Comparison of ENCODE assay signal across 22 mouse cellular contexts in genomic region chr5:126971284-126971683, GRCm38 (mm10).
DNase-seq lines count a peak whose midpoint lies in the region; ATAC-seq and TF ChIP-seq lines count a peak whose summit lies in the region.
"Had no signal": no experiment of that assay in that cellular context is flagged by ENCODE, and none has a peak within 500 bp of the region (broad histone marks: within the 10 kb centered on the region; RNA-seq: fewer than 3 reads in every experiment).

No protein-coding gene starts in this region.

- no peaks in the 10 kb centered on the region for H3K36me3 ChIP-seq in intestine, embryonic 15.5 days
- H3K36me3 ChIP-seq in intestine, postnatal 0 days (ENCODE audit: control insufficient read depth, insufficient read depth) = no peaks in the 10 kb centered on the region
- no peaks in the 10 kb centered on the region for H3K36me3 ChIP-seq in lung, embryonic 16.5 days (ENCODE audit: control insufficient read depth, insufficient read depth, low read length)
- no peaks in the 10 kb centered on the region for H3K36me3 ChIP-seq in stomach, embryonic 14.5 days (ENCODE audit: control insufficient read depth, insufficient read depth, low read length)
- no peaks in the 10 kb centered on the region for H3K36me3 ChIP-seq in stomach, postnatal 0 days (ENCODE audit: control insufficient read depth, insufficient read depth, low read length)
- H3K36me3 ChIP-seq: forebrain, embryonic 10.5 days; heart, embryonic 12.5 days; hindbrain, embryonic 12.5 days; hindbrain, embryonic 15.5 days had no signal

- no peak for ATAC-seq in intestine, embryonic 15.5 days
- ATAC-seq in intestine, postnatal 0 days = no peak
- ATAC-seq in lung, embryonic 16.5 days (ENCODE audit: low read depth) = peak; percentile 21; the same call in 1 of the 2 replicates
- ATAC-seq in stomach, embryonic 14.5 days (ENCODE audit: insufficient number of reproducible peaks, insufficient read depth, low FRiP score, low read depth) = no peak; the same call in 1 of the 2 replicates
- no peak for ATAC-seq in stomach, postnatal 0 days (ENCODE audit: low FRiP score, low TSS enrichment)
- no peak for ATAC-seq in CD4-positive, CD25-positive, alpha-beta regulatory T cell, adult 4 months
- ATAC-seq: activated CD4-positive, CD25-positive, alpha-beta regulatory T cell, adult 4 months; forebrain, embryonic 13.5 days; forebrain, embryonic 16.5 days had no signal

- TF ChIP-seq EP300 in stomach, postnatal 0 days (optimal IDR thresholded peaks at IDR 0.05) = no peak

- 41% methylated on average over 2 of the region's 2 CpGs for WGBS in intestine, embryonic 15.5 days
- 40% methylated on average over 2 of the region's 2 CpGs for WGBS in intestine, postnatal 0 days
- 30% methylated on average over 2 of the region's 2 CpGs for WGBS in lung, embryonic 16.5 days
- 36% methylated on average over 2 of the region's 2 CpGs for WGBS in stomach, embryonic 14.5 days
- WGBS in stomach, postnatal 0 days = 40% methylated on average over 2 of the region's 2 CpGs

- H3K27ac ChIP-seq in intestine, embryonic 15.5 days = 0 out of 2 replicates have a peak overlapping the region, but pooled peaks have one; percentile 13
- no peak overlapping the region for H3K27ac ChIP-seq in intestine, postnatal 0 days (ENCODE audit: low read depth, low read length)
- no peak overlapping the region for H3K27ac ChIP-seq in lung, embryonic 16.5 days (ENCODE audit: low read length)
- H3K27ac ChIP-seq in stomach, embryonic 14.5 days (ENCODE audit: low read length) = peak overlapping the region; percentile 13; the same call in 1 of the 2 replicates
- no peak overlapping the region for H3K27ac ChIP-seq in stomach, postnatal 0 days (replicated peaks)
- H3K27ac ChIP-seq: forebrain, embryonic 10.5 days; forebrain, embryonic 13.5 days; hindbrain, embryonic 12.5 days; hindbrain, embryonic 15.5 days had no signal

- no peaks in the 10 kb centered on the region for H3K4me1 ChIP-seq in intestine, embryonic 15.5 days (replicated peaks)
- H3K4me1 ChIP-seq in intestine, postnatal 0 days (replicated peaks; ENCODE audit: control insufficient read depth, insufficient read depth, low read length) = no peaks in the 10 kb centered on the region
- peaks cover 4% of the 10 kb centered on the region; the same call in 1 of the 2 replicates for H3K4me1 ChIP-seq in lung, embryonic 16.5 days (replicated peaks; ENCODE audit: control insufficient read depth, insufficient read depth, low read length)
- H3K4me1 ChIP-seq in stomach, embryonic 14.5 days (ENCODE audit: control insufficient read depth, insufficient read depth, low read length) = 0 out of 2 replicates have a peak, but pooled peaks cover 4% of the 10 kb centered on the region
- no peaks in the 10 kb centered on the region for H3K4me1 ChIP-seq in stomach, postnatal 0 days (replicated peaks; ENCODE audit: control insufficient read depth, insufficient read depth)
- H3K4me1 ChIP-seq: heart, embryonic 12.5 days; hindbrain, embryonic 12.5 days; hindbrain, embryonic 15.5 days had no signal

- H3K4me3 ChIP-seq in intestine, embryonic 15.5 days (replicated peaks) = no peak overlapping the region
- no peak overlapping the region for H3K4me3 ChIP-seq in intestine, postnatal 0 days (ENCODE audit: low read depth, low read length)
- no peak overlapping the region for H3K4me3 ChIP-seq in lung, embryonic 16.5 days (ENCODE audit: low read length)
- H3K4me3 ChIP-seq in stomach, embryonic 14.5 days (ENCODE audit: low read depth, low read length) = no peak overlapping the region
- H3K4me3 ChIP-seq in stomach, postnatal 0 days (ENCODE audit: low read depth, low read length) = no peak overlapping the region
- H3K4me3 ChIP-seq: forebrain, embryonic 10.5 days; forebrain, embryonic 13.5 days; heart, embryonic 12.5 days; hindbrain, embryonic 12.5 days; hindbrain, embryonic 15.5 days had no signal

- TF ChIP-seq CTCF in intestine, postnatal 0 days (IDR thresholded peaks at IDR 0.05; ENCODE audit: low read depth) = no peak
- no peak for TF ChIP-seq CTCF in stomach, postnatal 0 days (IDR thresholded peaks at IDR 0.05; ENCODE audit: low read depth)

- DNase-seq in lung, postnatal 36 days = no peak
- no peak for DNase-seq in stomach, postnatal 0 days (ENCODE audit: low spot score)
- DNase-seq: adrenal gland, adult 8-10 months; adrenal gland, postnatal 25 days; cerebellum, adult 11-12 months; cerebellum, adult 8-10 months; cerebellum, postnatal 10 days; gastrocnemius, postnatal 10 days; gastrocnemius, postnatal 36 days; heart, postnatal 14 days had no signal

- H3K4me2 ChIP-seq in intestine, embryonic 15.5 days (replicated peaks) = no peak overlapping the region
- H3K4me2 ChIP-seq in intestine, postnatal 0 days (replicated peaks; ENCODE audit: low read depth) = no peak overlapping the region
- H3K4me2 ChIP-seq in lung, embryonic 16.5 days (ENCODE audit: low read depth, low read length) = no peak overlapping the region
- no peak overlapping the region for H3K4me2 ChIP-seq in stomach, embryonic 14.5 days (replicated peaks; ENCODE audit: low read depth, low read length)
- H3K4me2 ChIP-seq in stomach, postnatal 0 days (replicated peaks; ENCODE audit: low read depth) = no peak overlapping the region
- H3K4me2 ChIP-seq: forebrain, embryonic 13.5 days; heart, embryonic 12.5 days; hindbrain, embryonic 12.5 days; hindbrain, embryonic 15.5 days had no signal

- no peaks in the 10 kb centered on the region for H3K27me3 ChIP-seq in intestine, embryonic 15.5 days (replicated peaks)
- no peaks in the 10 kb centered on the region for H3K27me3 ChIP-seq in intestine, postnatal 0 days (replicated peaks; ENCODE audit: control insufficient read depth, insufficient read depth, low read length)
- H3K27me3 ChIP-seq in lung, embryonic 16.5 days (ENCODE audit: control insufficient read depth, insufficient read depth, low read depth, low read length) = no peaks in the 10 kb centered on the region
- no peaks in the 10 kb centered on the region for H3K27me3 ChIP-seq in stomach, embryonic 14.5 days (ENCODE audit: control insufficient read depth, insufficient read depth, low read length)
- H3K27me3 ChIP-seq in stomach, postnatal 0 days (ENCODE audit: control insufficient read depth, insufficient read depth, low read length) = no peaks in the 10 kb centered on the region
- H3K27me3 ChIP-seq: forebrain, embryonic 13.5 days; heart, embryonic 12.5 days; hindbrain, embryonic 12.5 days; hindbrain, embryonic 15.5 days had no signal

- no peaks in the 10 kb centered on the region for H3K9me3 ChIP-seq in intestine, embryonic 15.5 days
- no peaks in the 10 kb centered on the region for H3K9me3 ChIP-seq in intestine, postnatal 0 days (ENCODE audit: control insufficient read depth)
- H3K9me3 ChIP-seq in lung, embryonic 16.5 days (ENCODE audit: control insufficient read depth, low read length) = no peaks in the 10 kb centered on the region
- H3K9me3 ChIP-seq in stomach, embryonic 14.5 days (ENCODE audit: control insufficient read depth, low read depth, low read length) = no peaks in the 10 kb centered on the region
- H3K9me3 ChIP-seq in stomach, postnatal 0 days (ENCODE audit: control insufficient read depth, low read length) = no peaks in the 10 kb centered on the region
- H3K9me3 ChIP-seq: forebrain, embryonic 10.5 days; forebrain, embryonic 13.5 days; heart, embryonic 12.5 days; hindbrain, embryonic 12.5 days; hindbrain, embryonic 15.5 days had no signal

- no peak overlapping the region for H3K9ac ChIP-seq in intestine, embryonic 15.5 days
- H3K9ac ChIP-seq in intestine, postnatal 0 days (ENCODE audit: low read depth, low read length) = no peak overlapping the region
- no peak overlapping the region for H3K9ac ChIP-seq in lung, embryonic 16.5 days (ENCODE audit: low read length)
- no peak overlapping the region for H3K9ac ChIP-seq in stomach, embryonic 14.5 days (replicated peaks; ENCODE audit: low read depth, low read length)
- no peak overlapping the region for H3K9ac ChIP-seq in stomach, postnatal 0 days (ENCODE audit: low read length)
- H3K9ac ChIP-seq: forebrain, embryonic 13.5 days; heart, embryonic 12.5 days; hindbrain, embryonic 12.5 days; hindbrain, embryonic 15.5 days had no signal

Comparison
In these comparisons a context has a peak if more than half of its experiments do, and no peak if none do; other contexts are left out.
1. H3K27ac ChIP-seq: peak in intestine, embryonic 15.5 days (single experiment) and stomach, embryonic 14.5 days (single experiment); none in intestine, postnatal 0 days (single experiment), lung, embryonic 16.5 days (single experiment) and stomach, postnatal 0 days (single experiment).